Mouse (Mus musculus) liver, embryonic 14.5 days (tissue): Measurements from ENCODE around the gene Rab6a.

Experiments used
- CTCF ChIP-seq: IDR thresholded peaks from 2 replicates; pipeline ENCODE4 v1.5.1; 2016; ENCODE audit warnings: antibody characterized with exemption, low read depth, control low read depth
- EP300 ChIP-seq: IDR thresholded peaks from 2 replicates; pipeline ENCODE4 v1.6.1; 2016; ENCODE audit warnings: antibody characterized with exemption, low read depth

DNA sequence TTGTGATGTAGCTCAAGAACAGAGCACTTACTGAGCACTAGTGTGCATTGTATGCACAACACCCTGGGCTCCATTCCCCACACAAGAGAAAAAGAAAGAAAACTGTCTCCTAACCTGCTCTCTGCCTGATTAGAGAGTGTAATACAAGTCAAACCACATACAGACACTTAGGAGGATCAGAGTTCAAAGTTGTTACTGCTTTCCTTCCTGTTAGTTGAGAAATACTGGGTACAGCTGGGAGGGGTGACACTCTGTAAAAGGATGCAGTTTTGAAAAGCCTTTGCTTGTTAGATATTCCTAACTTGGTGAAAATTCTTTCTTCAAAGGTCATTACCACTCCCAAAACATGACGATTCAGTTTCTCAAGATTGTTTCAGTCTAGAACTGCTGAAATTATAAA, 17.4 kb upstream of the Rab6a start:
- TF ChIP-seq EP300: no peak
- TF ChIP-seq CTCF: no peak
